Mouse (Mus musculus): ENCODE measurements around the gene 6430531B16Rik.

GRCm38 (mm10) chr7:139990864-139991394 is 12.4 kb upstream of the 6430531B16Rik start:
- TF ChIP-seq POLR2A (IDR thresholded peaks at IDR 0.05; ENCODE audit: control insufficient read depth, extremely low read depth, insufficient read depth, low read length, poor library complexity) (no peak), CTCF (IDR thresholded peaks at IDR 0.05; ENCODE audit: borderline replicate concordance, control insufficient read depth, extremely low read depth, insufficient read depth, low read length, poor library complexity) (no peak)

Measured in thymus, adult 2 months (tissue).